Mouse (Mus musculus): ENCODE results near the gene Ankrd54. TPM values are rescaled to one million over a fixed set of nuclear protein-coding genes. Genes with fewer than 3 reads are reported as not detected.
"Not testable (repeated sequence)": the region's sequence is repeated elsewhere in the genome, so short reads cannot be mapped to it uniquely, and the experiment has no call there.

The Ankrd54 gene
- polyA plus RNA-seq, 1 experiment from 2014 or later: 40.9 TPM

DNA sequence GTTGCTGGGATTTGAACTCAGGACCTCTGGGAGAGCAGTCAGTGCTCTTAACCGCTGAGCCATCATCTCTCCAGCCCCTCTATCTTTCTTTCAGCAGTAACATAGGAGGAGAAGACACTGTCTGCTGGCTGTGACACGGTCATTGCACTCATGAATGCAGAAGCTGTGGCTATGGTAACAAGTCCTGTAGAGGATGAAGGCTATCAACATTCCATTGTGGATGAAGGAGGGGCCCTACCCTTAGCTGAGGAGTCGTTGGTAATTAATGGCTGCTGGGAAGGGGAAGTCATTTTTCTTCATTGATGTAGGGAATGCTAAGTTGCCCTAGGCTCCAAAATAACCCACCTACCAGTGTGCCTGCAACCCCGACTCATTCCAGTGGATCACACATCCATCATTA lies 44.5 kb downstream of the Ankrd54 start:
- Histone ChIP-seq H3K9me3 (replicated peaks; ENCODE audit: control insufficient read depth, low read length) (no peaks in the 10 kb centered on the region), H3K36me3 (ENCODE audit: control insufficient read depth, insufficient read depth) (no peaks in the 10 kb centered on the region), H3K4me3 (ENCODE audit: low read depth, low read length) (no peak overlapping the region), H3K9ac (ENCODE audit: low read depth, low read length) (no peak overlapping the region), H3K27me3 (ENCODE audit: control insufficient read depth, insufficient read depth, low read depth, low read length) (no peaks in the 10 kb centered on the region), H3K4me1 (ENCODE audit: control insufficient read depth, low read depth, low read length) (peaks cover 4% of the 10 kb centered on the region), H3K27ac (ENCODE audit: low read length) (no peak overlapping the region), H3K4me2 (ENCODE audit: low read depth, low read length) (no peak overlapping the region)
- ATAC-seq (ENCODE audit: low read depth): no peak
- WGBS (ENCODE audit: insufficient replicate concordance): 42% methylated on average over 4 of the region's 4 CpGs

DNA sequence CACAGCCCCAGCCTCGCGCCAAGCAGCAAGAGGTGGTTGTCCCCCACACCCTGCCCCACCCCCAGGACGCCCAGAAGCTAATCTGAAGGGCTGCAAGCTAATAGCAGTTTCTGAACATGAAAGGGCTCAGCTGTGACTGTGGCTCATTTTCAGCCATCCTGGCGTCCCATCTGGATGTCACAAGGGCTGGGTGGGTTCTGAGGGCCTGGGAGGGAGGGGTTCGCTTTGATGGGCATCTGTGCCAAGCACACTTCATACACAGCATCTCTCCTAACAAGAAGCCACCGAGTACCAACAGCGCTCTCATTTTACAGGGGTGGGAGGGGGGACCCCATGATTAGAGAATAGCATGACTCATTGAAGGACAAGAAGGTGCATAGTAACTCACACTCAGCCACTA lies 49.3 kb downstream of the Ankrd54 start:
- Histone ChIP-seq H3K36me3 (ENCODE audit: control insufficient read depth, insufficient read depth) (no peaks in the 10 kb centered on the region), H3K27me3 (ENCODE audit: control insufficient read depth, insufficient read depth, low read depth, low read length) (no peaks in the 10 kb centered on the region), H3K27ac (ENCODE audit: low read length) (no peak overlapping the region), H3K4me1 (ENCODE audit: control insufficient read depth, low read depth, low read length) (no peaks in the 10 kb centered on the region), H3K9ac (ENCODE audit: low read depth, low read length) (no peak overlapping the region), H3K9me3 (replicated peaks; ENCODE audit: control insufficient read depth, low read length) (no peaks in the 10 kb centered on the region), H3K4me3 (ENCODE audit: low read depth, low read length) (no peak overlapping the region), H3K4me2 (ENCODE audit: low read depth, low read length) (no peak overlapping the region)
- ATAC-seq (ENCODE audit: low read depth): no peak
- WGBS (ENCODE audit: insufficient replicate concordance): 55% methylated on average over 7 of the region's 7 CpGs

DNA sequence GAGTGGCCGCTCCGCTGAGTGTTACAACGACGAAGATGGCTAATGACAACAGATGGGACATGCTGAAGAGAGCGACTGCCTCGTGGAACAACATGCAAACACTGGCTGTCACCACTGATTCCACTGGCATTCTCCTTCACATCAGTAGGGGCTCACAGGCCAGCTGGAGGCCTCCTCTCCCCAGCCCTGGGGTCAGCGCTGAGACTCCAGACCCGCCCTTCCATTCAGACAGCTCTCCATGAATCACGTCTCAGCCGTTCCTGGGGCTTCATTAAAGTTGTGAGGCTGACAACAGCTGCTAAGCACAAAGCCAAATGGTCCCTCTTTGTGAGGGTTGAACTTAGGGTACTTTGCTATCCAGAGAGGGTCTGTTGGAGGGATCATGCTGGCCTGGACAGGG lies 51.1 kb downstream of the Ankrd54 start:
- Histone ChIP-seq H3K4me2 (ENCODE audit: low read depth, low read length) (no peak overlapping the region), H3K27me3 (ENCODE audit: control insufficient read depth, insufficient read depth, low read depth, low read length) (no peaks in the 10 kb centered on the region), H3K36me3 (ENCODE audit: control insufficient read depth, insufficient read depth) (no peaks in the 10 kb centered on the region), H3K4me3 (ENCODE audit: low read depth, low read length) (no peak overlapping the region), H3K9me3 (replicated peaks; ENCODE audit: control insufficient read depth, low read length) (no peaks in the 10 kb centered on the region), H3K4me1 (ENCODE audit: control insufficient read depth, low read depth, low read length) (no peaks in the 10 kb centered on the region), H3K9ac (ENCODE audit: low read depth, low read length) (no peak overlapping the region), H3K27ac (ENCODE audit: low read length) (no peak overlapping the region)
- no peak for ATAC-seq (ENCODE audit: low read depth)
- WGBS (ENCODE audit: insufficient replicate concordance): 63% methylated on average over 10 of the region's 10 CpGs

DNA sequence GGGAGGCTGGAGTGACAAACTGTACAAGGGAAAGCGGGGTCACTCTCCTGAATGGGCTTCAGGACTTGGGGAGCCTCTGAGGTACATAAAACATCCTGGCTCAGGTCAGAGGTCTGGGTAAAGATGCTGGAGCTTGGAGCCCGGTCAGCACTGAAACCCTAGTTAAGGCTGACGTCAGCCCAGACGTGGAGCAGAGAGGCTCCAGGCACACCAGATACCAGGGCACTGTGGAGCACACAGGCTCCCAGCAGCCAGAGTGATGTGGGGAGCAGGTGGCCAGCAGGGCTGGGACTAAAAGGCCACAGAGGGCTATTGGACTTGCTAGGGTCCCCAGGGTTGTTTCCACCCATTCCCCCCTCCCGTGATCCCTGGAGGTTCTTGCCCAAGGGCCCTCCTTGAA lies 53.0 kb downstream of the Ankrd54 start:
- peaks cover 6% of the 10 kb centered on the region for H3K36me3 ChIP-seq (ENCODE audit: control insufficient read depth, insufficient read depth)
- H3K9ac ChIP-seq (ENCODE audit: low read depth, low read length): no peak overlapping the region
- H3K4me2 ChIP-seq (ENCODE audit: low read depth, low read length): no peak overlapping the region
- H3K27ac ChIP-seq (ENCODE audit: low read length): no peak overlapping the region
- no peaks in the 10 kb centered on the region for H3K4me1 ChIP-seq (ENCODE audit: control insufficient read depth, low read depth, low read length)
- no peak for ATAC-seq (ENCODE audit: low read depth)
- no peaks in the 10 kb centered on the region for H3K9me3 ChIP-seq (replicated peaks; ENCODE audit: control insufficient read depth, low read length)
- H3K4me3 ChIP-seq (ENCODE audit: low read depth, low read length): no peak overlapping the region
- H3K27me3 ChIP-seq (ENCODE audit: control insufficient read depth, insufficient read depth, low read depth, low read length): no peaks in the 10 kb centered on the region
- 58% methylated on average over 5 of the region's 5 CpGs for WGBS (ENCODE audit: insufficient replicate concordance)

DNA sequence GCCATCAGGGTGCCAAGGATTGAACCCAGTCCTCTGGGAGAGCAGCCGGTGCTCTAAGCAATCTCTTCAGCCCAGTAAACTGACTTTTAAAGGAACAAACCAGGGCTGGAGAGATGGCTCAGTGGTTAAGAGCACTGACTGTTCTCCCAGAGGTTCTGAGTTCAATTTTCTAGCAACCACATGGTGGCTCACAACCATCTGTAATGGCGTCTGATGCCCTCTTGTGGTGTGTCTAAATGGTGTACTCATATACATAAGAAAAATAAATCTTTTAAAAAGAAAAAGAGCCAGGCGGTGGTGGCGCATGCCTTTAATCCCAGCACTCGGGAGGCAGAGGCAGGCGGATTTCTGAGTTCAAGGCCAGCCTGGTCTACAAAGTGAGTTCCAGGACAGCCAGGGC lies 54.9 kb downstream of the Ankrd54 start:
- 64% methylated on average over 6 of the region's 6 CpGs for WGBS (ENCODE audit: insufficient replicate concordance)
- not testable (repeated sequence) for H3K4me1 ChIP-seq (ENCODE audit: control insufficient read depth, low read depth, low read length); H3K4me3 ChIP-seq (ENCODE audit: low read depth, low read length); H3K27ac ChIP-seq (ENCODE audit: low read length); H3K27me3 ChIP-seq (ENCODE audit: control insufficient read depth, insufficient read depth, low read depth, low read length); H3K9me3 ChIP-seq (replicated peaks; ENCODE audit: control insufficient read depth, low read length); ATAC-seq (ENCODE audit: low read depth); H3K9ac ChIP-seq (ENCODE audit: low read depth, low read length); H3K4me2 ChIP-seq (ENCODE audit: low read depth, low read length)
- H3K36me3 ChIP-seq (ENCODE audit: control insufficient read depth, insufficient read depth): peaks cover 18% of the 10 kb centered on the region

DNA sequence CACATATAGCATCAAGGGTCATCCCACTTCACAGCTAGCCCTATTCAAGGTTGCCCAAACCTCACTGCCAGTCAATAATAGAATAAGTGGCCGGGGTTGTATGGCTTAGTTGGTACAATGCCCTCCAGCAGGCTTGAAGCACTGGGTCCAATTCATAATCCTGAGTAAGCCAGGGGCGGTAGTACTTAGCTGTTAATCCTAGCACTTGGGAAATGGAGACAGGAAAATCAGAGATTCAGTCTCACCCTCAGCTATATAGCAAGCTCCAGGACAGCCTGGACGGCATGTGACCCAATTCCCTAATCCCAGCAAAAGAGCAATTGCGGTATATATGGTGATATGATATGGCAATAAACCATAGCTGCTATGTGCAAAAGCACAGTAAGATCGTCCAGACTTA lies 55.6 kb downstream of the Ankrd54 start:
- Histone ChIP-seq H3K9ac (ENCODE audit: low read depth, low read length) (no peak overlapping the region), H3K4me3 (ENCODE audit: low read depth, low read length) (no peak overlapping the region), H3K4me2 (ENCODE audit: low read depth, low read length) (no peak overlapping the region), H3K9me3 (replicated peaks; ENCODE audit: control insufficient read depth, low read length) (no peaks in the 10 kb centered on the region), H3K27ac (ENCODE audit: low read length) (no peak overlapping the region), H3K27me3 (ENCODE audit: control insufficient read depth, insufficient read depth, low read depth, low read length) (no peaks in the 10 kb centered on the region), H3K4me1 (ENCODE audit: control insufficient read depth, low read depth, low read length) (no peaks in the 10 kb centered on the region), H3K36me3 (ENCODE audit: control insufficient read depth, insufficient read depth) (peaks cover 18% of the 10 kb centered on the region)
- 68% methylated on average over 5 of the region's 5 CpGs for WGBS (ENCODE audit: insufficient replicate concordance)
- ATAC-seq (ENCODE audit: low read depth): no peak

DNA sequence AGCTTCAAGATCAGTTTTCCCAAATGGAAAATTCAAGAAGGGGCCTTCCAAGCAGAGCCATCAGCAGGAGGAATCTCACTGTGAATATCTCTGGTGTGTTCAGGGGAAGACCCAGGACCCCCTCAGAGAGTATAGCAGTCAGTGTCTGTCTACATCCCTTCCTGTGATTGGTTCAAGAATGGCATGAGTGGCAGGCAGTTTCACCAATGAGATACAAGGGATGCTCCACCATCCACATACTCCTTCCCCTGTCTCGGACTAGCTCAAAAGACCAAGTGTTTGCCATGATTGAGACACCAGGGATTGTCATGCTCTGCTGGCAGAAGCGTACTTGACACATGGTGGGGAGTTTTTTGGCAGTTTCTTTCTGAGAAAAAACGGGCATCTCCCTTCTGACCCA lies 56.1 kb downstream of the Ankrd54 start:
- no peak overlapping the region for H3K4me3 ChIP-seq (ENCODE audit: low read depth, low read length)
- no peaks in the 10 kb centered on the region for H3K4me1 ChIP-seq (ENCODE audit: control insufficient read depth, low read depth, low read length)
- H3K4me2 ChIP-seq (ENCODE audit: low read depth, low read length): no peak overlapping the region
- H3K27me3 ChIP-seq (ENCODE audit: control insufficient read depth, insufficient read depth, low read depth, low read length): no peaks in the 10 kb centered on the region
- WGBS (ENCODE audit: insufficient replicate concordance): 64% methylated on average over 3 of the region's 3 CpGs
- H3K9ac ChIP-seq (ENCODE audit: low read depth, low read length): no peak overlapping the region
- no peak for ATAC-seq (ENCODE audit: low read depth)
- no peak overlapping the region for H3K27ac ChIP-seq (ENCODE audit: low read length)
- no peaks in the 10 kb centered on the region for H3K9me3 ChIP-seq (replicated peaks; ENCODE audit: control insufficient read depth, low read length)
- peaks cover 18% of the 10 kb centered on the region for H3K36me3 ChIP-seq (ENCODE audit: control insufficient read depth, insufficient read depth)

DNA sequence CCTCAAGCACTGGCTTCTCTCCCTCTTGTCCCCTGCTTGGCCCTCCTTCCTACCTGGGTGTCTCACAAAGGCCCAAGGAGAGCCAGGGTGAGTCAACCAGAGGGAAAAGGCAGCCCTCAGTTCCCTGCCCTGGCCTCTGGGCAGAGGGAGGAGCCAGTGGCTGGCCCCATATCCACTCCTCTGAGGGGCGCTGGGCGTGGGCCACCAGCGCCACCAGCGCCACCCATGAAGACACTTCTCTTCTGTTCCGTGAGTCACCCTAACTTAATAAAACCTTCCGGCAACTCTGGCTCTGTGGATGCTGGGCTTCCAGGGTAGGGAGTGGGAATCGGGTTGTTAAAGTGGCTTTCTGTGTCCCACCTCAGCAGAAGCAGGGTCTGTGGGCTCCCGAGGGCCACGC lies 57.1 kb downstream of the Ankrd54 start:
- Histone ChIP-seq H3K27ac (ENCODE audit: low read length) (no peak overlapping the region), H3K9ac (ENCODE audit: low read depth, low read length) (no peak overlapping the region), H3K4me2 (ENCODE audit: low read depth, low read length) (no peak overlapping the region), H3K27me3 (ENCODE audit: control insufficient read depth, insufficient read depth, low read depth, low read length) (no peaks in the 10 kb centered on the region), H3K4me1 (ENCODE audit: control insufficient read depth, low read depth, low read length) (no peaks in the 10 kb centered on the region), H3K4me3 (ENCODE audit: low read depth, low read length) (no peak overlapping the region), H3K9me3 (replicated peaks; ENCODE audit: control insufficient read depth, low read length) (no peaks in the 10 kb centered on the region), H3K36me3 (ENCODE audit: control insufficient read depth, insufficient read depth) (peaks cover 20% of the 10 kb centered on the region)
- ATAC-seq (ENCODE audit: low read depth): no peak
- WGBS (ENCODE audit: insufficient replicate concordance): 76% methylated on average over 9 of the region's 9 CpGs
